Mouse (Mus musculus): Measurements from ENCODE around the gene Zbtb32.

Gene Zbtb32

GRCm38 (mm10) chr7:30598786-30599185, at the start of gene Zbtb32:
Zbtb32 (minus strand) TSS chr7:30598909.
- no peak for DNase-seq (ENCODE audit: low read depth, low spot score)

GRCm38 (mm10) chr7:30639083-30639482, 40.4 kb upstream of the Zbtb32 start:
- DNase-seq (ENCODE audit: low read depth, low spot score), result no peak

GRCm38 (mm10) chr7:30636395-30636794, 37.7 kb upstream of the Zbtb32 start:
- no peak for DNase-seq (ENCODE audit: low read depth, low spot score)

GRCm38 (mm10) chr7:30635752-30636151, 37.0 kb upstream of the Zbtb32 start, which contains the start of gene Etv2:
Etv2 (minus strand) TSS chr7:30635852.
- no peak for DNase-seq (ENCODE audit: low read depth, low spot score)

GRCm38 (mm10) chr7:30634621-30635020, 35.9 kb upstream of the Zbtb32 start:
- peak; percentile 71 for DNase-seq (ENCODE audit: low read depth, low spot score)

GRCm38 (mm10) chr7:30633762-30634412, 35.2 kb upstream of the Zbtb32 start:
- no peak for DNase-seq (ENCODE audit: low read depth, low spot score)

GRCm38 (mm10) chr7:30629013-30629412, 30.3 kb upstream of the Zbtb32 start:
- DNase-seq (ENCODE audit: low read depth, low spot score), result peak; percentile 43

- DNase-seq (ENCODE audit: low read depth, low spot score), result no peak
Observed at GRCm38 (mm10) chr7:30626647-30627046, 27.9 kb upstream of the Zbtb32 start.

- DNase-seq (ENCODE audit: low read depth, low spot score), result peak; percentile 91
Observed at GRCm38 (mm10) chr7:30625530-30626384, 27.0 kb upstream of the Zbtb32 start, which contains the start of gene Cox6b1. Cox6b1 (minus strand) TSS chr7:30626151.

GRCm38 (mm10) chr7:30619202-30619601, 20.5 kb upstream of the Zbtb32 start:
- peak; percentile 47 for DNase-seq (ENCODE audit: low read depth, low spot score)

- no peak for DNase-seq (ENCODE audit: low read depth, low spot score)
Observed at GRCm38 (mm10) chr7:30618658-30619057, 19.9 kb upstream of the Zbtb32 start.

- DNase-seq (ENCODE audit: low read depth, low spot score), result no peak
Observed at GRCm38 (mm10) chr7:30615049-30615760, 16.5 kb upstream of the Zbtb32 start.

- peak; percentile 72 for DNase-seq (ENCODE audit: low read depth, low spot score)
Observed at GRCm38 (mm10) chr7:30614454-30614853, 15.7 kb upstream of the Zbtb32 start.

GRCm38 (mm10) chr7:30613529-30614112, 14.9 kb upstream of the Zbtb32 start:
- peak; percentile 76 for DNase-seq (ENCODE audit: low read depth, low spot score)

- no peak for DNase-seq (ENCODE audit: low read depth, low spot score)
Observed at GRCm38 (mm10) chr7:30612654-30613402, 14.1 kb upstream of the Zbtb32 start, which contains the start of gene Upk1a. Upk1a (minus strand) TSS chr7:30612847.

GRCm38 (mm10) chr7:30610043-30610442, 11.3 kb upstream of the Zbtb32 start:
- DNase-seq (ENCODE audit: low read depth, low spot score), result no peak

GRCm38 (mm10) chr7:30608476-30608875, 9.8 kb upstream of the Zbtb32 start:
- DNase-seq (ENCODE audit: low read depth, low spot score), result peak; percentile 88

GRCm38 (mm10) chr7:30607706-30608309, 9.1 kb upstream of the Zbtb32 start:
- DNase-seq (ENCODE audit: low read depth, low spot score), result peak; percentile 90

GRCm38 (mm10) chr7:30604944-30605343, 6.2 kb upstream of the Zbtb32 start:
- no peak for DNase-seq (ENCODE audit: low read depth, low spot score)

GRCm38 (mm10) chr7:30604424-30604823, 5.7 kb upstream of the Zbtb32 start:
- DNase-seq (ENCODE audit: low read depth, low spot score), result no peak
